Mouse (Mus musculus): ENCODE measurements at regions not wholly inside any gene's neighbourhood (a gene's known extent, or its start where the extent isn't known, plus 50 kb on each side); places are given as distances from the start of the nearest gene placed in this dataset.

DNA sequence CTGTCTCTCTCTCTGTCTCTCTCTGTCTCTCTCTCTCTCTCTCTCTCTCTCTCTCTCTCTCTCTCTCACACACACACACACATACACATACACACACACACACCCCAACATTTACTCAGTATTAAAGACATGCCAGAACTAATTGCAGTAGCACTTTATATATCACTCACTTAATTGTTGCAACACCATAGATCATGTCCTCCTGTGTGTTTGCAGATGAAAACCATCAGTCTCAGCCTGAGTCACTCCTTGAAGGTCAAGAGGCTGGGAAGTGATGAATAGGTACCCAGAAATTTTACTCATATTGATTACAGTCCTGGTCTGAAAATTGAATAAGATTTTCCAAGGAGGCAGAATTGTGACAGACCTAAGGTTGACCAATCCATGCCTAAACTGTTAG, 812.9 kb upstream of the Lrrc6 start:
- no peak for DNase-seq (ENCODE audit: low read depth in 1 of 2, low spot score in 2 of 2)

DNA sequence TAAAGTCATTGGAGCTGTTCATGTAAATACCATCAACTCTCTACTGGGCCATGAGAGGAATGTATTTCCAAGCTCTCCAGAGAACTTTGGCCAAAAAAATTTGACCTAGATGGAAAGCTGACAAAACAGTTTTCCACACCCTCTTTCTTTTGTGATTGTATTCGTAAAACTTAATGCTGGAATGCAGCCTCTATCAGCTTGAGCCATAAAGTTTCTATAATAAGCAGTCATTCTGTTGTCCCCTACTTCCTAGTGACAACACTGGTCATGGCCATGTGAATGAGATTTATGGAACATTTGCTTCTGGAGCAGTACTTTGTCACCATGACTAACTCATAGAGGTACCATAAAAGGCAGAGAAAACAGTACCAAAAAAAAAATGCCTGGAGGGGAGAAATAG, 805.0 kb upstream of the Lrrc6 start:
- DNase-seq (ENCODE audit: low read depth in 1 of 2, low spot score in 2 of 2) = no peak

DNA sequence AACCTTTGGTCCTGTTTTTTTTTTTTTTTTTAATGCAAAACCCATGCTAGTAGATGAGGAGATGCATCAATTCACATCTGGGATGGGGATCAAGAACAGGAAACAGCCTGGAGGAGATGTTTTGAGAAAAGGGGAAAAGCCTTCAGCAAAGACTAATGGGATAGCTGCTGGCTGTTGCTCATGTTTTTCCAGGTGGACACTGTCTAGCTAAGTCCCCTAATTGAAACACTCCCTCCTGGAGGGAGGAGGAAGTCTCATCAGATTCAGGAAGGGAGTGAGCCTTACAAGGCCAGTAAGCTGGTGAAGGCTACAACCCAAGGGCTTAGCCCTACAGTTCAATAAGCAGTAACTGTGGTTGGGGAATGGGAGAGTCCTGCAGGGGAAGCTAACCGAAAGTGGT, 803.1 kb upstream of the Lrrc6 start:
- DNase-seq (ENCODE audit: low read depth in 1 of 2, low spot score in 2 of 2) = no peak

DNA sequence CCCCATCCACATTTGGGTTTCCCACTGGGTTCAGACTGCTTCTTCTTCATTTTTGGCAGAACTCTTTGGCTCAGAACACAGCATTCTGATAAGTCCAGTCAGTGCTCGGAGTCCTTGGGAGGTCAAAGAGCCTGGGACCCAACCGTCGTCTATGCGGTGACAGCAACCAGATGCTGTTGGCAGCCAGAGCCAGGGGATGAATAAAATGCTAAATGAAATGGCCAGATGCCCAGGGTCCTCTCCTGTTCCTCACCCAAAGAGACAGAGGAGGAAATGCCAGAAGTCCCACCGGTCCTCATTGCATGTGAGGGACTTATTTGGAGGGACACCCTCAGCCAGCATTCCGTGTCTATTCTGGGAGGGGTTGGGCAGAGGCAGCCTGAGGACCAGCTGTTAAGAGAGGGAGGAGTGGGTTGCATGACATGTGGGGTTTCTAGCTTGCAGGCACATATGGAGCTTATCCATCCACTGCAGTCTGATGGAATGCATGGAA, 801.2 kb upstream of the Lrrc6 start:
- no peak for DNase-seq (ENCODE audit: low read depth in 1 of 2, low spot score in 2 of 2)

DNA sequence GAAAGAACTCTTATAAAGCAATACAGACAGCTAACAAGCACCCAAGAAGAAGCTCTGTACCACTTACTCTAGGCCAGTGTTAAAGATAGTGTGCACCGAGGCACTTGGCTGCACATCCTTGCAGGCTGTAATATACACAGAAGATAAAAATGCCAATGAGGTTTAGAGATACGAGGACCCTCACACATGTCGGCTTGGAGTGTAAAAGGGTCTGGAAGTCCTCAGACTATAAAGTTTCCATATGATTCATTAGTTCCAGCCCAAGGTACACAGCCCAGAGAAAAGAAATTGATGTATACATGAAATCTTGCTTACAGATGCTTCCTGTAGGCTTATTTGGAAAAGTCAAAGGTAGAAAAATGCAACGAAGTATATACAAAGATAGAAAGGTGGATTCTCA, 800.3 kb upstream of the Lrrc6 start:
- no peak for DNase-seq (ENCODE audit: low read depth in 1 of 2, low spot score in 2 of 2)

DNA sequence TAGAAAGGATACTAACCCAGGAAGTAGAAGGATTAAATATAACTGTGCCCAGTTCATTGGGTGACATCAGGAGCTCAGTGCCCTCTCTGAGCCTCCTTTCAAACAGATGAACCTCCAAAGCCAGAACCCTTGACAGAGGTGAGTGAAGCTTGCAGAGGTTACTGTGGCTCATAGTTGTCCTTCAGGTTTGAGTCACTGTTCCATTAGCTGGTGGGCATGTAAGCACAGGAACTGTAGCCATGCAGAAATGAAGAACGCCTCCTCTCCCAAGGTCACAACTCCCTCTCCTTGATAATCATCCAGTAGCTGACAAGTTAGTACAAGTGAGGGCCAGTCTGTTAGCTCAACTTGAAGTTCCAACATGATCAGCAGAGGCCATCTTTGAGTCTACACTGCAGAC, 794.1 kb upstream of the Lrrc6 start:
- no peak for DNase-seq (ENCODE audit: low read depth in 1 of 2, low spot score in 2 of 2)

DNA sequence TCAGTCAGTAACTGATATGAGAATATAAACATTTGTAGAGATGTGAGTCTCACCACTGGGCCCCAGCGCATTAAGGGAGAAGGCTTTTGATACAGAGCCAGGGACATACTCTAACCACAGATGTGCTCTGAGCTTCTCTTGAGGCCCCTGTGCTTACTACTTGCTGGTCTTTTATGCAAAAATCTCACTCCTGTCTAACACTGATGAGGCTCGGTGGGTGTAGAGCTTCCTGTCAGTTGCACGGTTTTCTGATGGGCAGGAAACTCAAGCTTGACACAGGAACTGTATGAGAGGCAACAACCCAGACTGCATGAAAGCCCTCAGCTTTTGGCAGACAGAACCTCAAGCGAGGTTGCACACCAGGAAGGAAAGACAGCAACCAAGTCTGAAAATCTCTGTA, 789.0 kb upstream of the Lrrc6 start:
- DNase-seq (ENCODE audit: low read depth in 1 of 2, low spot score in 2 of 2) = no peak

DNA sequence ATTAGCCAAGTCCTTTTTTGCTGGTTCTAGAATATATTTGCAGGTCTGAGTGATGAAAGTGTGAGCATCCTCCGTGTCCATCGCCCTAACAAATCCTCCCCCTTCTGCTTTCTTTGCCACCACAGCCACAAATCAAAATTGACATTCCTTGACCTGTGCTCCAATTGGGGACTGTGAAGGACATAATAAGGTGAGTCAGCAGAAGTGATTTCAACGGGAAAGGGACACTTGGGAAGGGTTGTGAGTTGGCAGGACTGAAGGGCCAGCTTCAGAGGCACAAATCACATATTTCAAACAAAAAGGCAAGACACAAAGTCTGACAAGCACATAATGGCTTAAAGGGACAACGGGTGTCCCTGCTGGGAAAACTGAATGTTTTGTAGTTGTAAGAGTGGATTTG, 784.2 kb upstream of the Lrrc6 start:
- DNase-seq (ENCODE audit: low read depth in 1 of 2, low spot score in 2 of 2) = no peak

DNA sequence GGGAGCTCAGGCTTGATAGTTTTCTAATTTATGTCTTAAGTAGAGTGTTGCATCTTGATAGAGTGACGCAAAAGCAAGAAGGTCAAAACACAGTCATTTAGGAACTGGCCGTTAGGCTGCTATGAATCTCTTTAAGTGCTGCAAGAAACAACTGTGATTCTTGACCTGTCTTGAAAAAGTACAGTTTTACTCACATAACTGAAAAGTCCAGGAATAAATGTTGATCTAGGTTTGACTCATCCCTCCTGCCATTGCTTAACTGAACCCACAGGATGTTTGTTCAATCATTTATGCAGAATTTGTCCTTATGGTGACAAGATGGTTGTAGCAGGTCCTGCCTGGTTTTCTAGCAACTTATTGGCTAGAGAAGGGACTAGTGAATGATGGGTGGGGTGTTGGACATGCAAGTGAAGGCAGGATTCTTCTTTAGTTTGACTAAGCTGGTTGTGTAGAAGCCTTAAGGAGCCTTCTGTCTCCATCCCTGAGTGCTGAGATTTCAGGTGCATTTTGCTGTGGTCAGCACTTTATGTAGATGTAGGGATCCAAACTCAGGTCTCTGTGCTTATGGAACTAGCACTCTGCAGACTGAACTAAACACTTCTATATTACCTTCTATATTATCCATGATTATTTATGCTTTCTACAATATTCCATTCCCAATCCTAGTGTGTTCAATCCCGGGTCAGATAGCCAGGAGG, 782.7 kb upstream of the Lrrc6 start:
- no peak for DNase-seq (ENCODE audit: low read depth in 1 of 2, low spot score in 2 of 2)

DNA sequence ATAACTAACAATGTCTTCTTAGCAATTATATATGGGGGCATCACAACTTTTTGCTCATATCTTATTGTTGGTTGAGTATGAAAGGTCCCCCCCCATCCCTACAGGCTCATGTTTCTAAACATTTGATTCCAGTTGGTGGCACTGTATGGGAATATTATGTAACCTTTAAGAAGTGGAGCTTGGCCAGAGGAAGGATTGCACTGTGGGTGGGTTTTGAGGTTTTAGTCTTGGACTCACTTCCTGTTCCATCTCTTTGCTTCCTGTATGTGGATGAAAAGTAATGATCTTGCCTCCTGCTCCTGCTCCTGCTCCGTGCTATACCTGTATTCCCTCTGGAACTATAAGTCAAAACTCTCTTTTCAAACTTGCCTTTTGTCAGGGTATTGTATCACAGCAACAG, 778.2 kb upstream of the Lrrc6 start:
- DNase-seq (ENCODE audit: low read depth in 1 of 2, low spot score in 2 of 2) = no peak

DNA sequence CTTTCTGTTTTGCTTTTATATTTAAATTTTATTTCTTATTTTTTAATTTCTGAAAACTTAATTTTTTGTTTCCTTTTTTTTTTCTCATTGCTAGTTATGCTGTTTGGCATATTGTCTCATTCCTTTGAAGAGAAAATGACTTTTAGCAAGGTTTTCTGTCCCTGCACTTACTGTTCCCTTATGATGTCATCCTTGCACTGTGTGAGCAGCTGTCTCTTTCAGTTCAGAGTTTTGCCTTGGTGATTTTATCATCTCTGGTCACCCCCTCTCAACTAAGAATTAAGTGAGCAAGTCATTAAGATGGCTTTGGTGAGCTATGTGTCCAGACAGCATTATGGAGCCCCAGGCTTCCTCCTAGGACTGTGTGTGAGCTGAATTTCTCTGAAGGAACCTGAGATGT, 774.3 kb upstream of the Lrrc6 start:
- no peak for DNase-seq (ENCODE audit: low read depth in 1 of 2, low spot score in 2 of 2)

DNA sequence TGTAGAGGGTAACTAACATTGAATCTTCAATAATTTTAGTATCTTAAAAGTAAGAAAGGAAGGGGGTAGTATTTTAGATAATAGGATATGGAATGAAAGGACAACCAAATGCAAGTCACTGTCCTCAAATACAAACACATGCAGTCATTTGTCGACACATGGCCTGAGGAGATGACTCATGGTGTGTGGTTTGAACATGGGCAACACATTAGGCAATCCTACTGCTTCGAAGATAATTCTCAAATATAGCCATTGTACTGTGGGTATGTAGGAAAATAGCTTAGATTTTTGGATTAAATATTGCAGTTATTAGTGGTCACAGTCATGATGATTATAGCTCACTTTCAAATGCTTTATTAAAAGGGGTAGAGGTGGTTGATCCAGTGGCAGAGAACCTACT, 771.7 kb upstream of the Lrrc6 start:
- DNase-seq (ENCODE audit: low read depth in 1 of 2, low spot score in 2 of 2) = no peak

DNA sequence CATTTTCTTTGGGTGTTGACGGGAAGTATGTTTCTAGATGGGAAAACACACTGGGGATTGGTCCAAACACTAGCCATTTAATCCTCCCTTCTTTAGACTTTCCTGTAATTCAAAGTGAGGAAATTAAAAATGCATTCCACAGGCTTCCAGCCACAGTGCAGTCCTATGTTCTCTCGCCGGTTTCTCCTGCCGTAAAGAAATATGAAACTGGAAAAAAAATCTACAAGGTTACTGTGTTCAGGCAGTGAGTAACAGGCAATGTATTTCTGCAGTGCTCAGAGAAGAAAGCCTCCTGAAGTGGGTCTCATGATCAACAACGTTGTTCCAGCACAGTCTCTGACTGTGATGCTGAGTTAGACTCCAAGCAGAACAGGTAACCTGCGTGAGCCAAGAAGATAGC, 763.0 kb upstream of the Lrrc6 start:
- DNase-seq (ENCODE audit: low read depth in 1 of 2, low spot score in 2 of 2) = no peak

DNA sequence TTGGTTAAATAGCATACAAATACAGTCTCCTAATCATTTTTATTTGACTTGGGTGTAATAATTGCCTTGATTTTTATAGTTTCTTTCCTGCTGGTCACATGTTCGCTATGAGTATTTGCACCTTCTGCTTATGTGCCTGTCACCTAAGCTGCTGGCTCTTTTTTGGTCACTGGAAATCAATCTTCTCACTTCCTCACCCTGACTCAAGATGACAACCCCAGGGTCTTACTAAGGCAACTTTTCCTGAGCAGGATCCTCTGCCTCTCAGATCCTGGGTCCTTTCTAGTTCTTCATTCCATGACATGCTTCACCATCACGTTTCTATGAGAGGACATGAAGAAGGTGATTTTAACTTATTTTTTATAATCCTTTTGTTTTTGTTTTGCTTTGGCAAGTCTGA, 762.6 kb upstream of the Lrrc6 start:
- DNase-seq (ENCODE audit: low read depth in 1 of 2, low spot score in 2 of 2) = no peak

DNA sequence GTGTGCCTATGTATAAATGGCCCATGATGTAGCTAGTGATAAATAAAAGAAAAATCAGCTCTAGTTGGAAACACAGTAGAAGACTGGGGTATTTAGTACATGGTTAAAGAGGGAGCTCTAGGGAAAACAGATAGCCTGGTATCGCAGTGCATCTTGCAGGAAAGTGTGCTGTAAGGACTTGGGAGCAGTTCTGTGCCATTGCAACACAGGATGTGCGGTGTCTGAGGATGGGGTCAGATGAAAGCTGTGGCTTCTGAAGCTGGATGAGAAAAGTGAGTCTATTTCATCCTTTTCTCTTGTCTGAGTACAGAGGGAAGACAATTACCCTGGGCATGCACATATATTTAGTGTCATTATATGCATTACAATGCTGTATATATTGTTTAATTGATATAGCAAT, 761.6 kb upstream of the Lrrc6 start:
- DNase-seq (ENCODE audit: low read depth in 1 of 2, low spot score in 2 of 2) = no peak

DNA sequence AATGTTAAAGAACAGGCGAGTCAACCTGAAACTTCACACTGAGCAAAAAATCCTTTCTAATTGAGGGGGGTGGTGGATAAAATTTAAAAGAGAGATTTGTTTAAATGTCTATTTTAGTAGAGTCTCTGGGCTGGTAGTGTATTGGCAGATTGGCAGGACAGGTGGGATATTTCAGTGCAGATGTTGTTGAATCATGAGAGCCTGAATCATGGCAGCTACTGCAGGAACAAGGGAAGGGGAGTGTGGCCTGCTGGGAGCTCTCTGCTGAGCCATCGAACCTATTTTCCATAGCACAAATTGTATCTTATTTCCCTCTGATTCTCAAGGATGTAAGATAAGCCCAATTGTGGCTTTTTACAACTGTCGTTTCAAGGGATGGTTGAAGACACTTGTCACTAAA, 760.0 kb upstream of the Lrrc6 start:
- no peak for DNase-seq (ENCODE audit: low read depth in 1 of 2, low spot score in 2 of 2)

DNA sequence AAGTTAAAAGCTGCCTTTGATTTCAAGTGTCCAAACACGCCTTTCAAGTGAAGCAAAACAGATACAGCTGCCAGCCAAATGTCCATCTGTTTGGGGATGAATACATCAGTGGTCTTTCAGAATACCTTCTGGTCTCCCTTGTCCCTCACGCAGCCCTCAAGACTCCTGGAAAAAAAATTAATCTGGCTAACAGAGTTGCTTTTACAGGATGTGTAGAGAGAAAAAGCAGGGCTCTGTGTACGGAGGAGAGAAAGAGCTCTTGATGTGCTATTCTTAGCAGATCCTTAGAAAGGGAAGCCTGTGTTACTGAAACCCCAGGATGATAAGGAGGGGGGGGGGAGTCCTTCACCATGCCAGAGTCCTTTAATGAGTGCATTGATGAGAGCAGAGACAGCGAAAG, 748.4 kb upstream of the Lrrc6 start:
- DNase-seq (ENCODE audit: low read depth in 1 of 2, low spot score in 2 of 2) = no peak

DNA sequence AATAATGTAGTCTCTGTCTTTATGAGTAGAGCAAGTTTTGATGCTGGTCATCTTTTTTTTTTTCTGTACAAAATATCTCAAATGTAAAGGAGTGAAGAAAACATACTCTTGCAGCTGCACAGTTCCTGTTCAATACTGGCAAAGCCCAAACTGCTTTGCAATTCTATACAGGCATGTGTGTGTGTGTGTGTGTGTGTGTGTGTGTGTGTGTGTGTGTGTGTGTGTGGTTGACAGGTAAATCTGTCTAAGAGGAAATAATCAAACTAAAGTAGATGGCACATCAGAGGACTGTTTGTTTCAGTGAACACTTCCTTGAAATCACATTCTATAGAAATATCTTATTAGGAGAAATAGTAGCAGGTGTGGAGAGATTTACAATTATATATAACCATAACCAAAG, 747.8 kb upstream of the Lrrc6 start:
- no peak for DNase-seq (ENCODE audit: low read depth in 1 of 2, low spot score in 2 of 2)

DNA sequence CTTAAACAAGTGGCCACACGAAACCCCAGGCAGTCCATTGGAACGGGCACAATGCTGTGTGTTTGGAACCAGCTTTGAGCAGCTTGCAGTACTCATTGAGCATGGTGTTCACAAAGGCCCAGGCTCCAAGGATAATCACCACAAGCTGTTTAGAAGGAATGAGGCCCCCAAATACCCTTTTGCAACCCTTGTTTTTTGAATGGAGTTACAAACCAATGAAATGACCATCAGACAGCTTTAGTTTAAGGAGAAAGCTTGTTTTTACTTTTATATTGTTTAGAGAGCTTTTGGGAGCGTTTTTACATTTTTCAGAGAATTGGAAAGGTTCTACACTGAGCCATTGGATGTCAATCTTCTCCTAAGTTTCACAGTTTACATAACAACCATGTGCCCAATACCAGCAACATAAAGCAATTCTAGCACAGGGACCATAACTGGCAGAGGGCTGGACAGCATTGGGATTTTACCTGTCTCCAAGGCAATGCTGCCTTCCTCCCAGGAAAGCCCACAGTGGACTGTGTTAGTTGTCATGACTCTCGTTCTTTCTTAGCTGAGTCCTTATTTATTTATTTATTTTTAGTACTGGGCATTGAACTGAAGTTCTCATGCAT, 745.1 kb upstream of the Lrrc6 start:
- DNase-seq (ENCODE audit: low read depth in 1 of 2, low spot score in 2 of 2) = no peak

DNA sequence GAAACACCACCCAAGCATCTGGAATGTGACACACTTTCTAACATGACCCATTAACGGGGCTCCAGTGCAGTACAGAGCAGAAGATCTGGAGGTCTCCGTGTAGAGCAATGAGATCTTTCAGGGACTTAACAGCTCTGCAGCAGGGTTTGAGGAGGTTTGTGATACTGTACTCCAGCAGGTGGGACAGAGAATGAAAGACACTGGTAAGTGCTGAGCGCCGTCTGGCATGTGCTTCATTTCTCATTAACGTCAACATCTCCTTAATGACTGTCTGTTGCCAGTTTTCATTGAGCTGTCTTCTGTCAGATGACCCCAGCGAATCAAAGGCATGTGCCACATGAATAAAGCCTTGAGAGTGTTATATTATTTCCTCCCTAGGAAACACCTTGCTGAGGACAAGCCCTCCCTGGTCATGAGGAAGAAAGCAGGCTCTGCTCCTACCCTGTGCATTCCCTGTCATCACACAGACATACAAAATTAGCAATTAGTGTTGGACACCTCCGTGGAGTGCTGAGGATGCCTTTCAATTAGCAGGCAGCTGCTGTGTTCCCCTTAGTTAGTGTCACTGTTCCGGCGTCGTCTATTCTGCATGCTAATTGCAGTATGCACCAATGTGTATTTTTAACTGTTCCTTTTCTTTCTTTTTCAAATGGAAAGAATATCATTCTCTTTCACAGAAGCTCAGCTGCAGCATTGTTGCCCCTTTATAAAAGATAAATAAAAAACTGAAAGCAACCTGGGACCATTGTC, 744.4 kb upstream of the Lrrc6 start:
- no peak for DNase-seq (ENCODE audit: low read depth in 1 of 2, low spot score in 2 of 2)

DNA sequence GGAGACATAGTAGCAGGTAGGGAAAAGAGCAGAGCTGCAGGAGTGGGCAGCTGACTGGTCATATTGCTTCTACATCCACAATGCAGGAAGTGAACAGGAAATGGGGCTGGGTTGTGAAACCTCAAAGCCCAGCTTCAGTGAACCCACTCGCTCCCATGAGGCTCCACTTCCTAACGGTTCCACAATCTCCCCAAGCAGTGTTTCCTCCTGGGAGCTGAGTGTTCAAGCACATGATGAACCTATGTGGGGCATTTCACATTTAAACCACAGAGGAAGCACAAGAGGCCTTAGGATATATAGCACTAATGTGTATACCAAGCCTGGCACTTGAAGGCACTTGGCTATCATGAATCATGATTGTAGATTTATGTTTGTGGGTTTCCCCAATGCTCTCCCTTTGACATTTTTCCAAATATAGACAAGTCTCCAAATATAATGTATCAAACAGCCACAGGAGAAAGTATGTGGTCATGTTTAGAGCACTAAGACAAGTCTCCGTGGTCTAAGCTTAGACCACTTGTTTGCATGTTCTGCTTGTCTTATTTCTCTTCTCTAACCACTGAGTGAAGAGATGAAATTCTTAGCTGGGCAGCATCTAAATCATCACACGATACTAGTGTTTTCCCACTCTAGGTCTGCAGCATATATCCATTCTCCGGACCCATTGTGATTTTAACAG, 734.5 kb upstream of the Lrrc6 start:
- no peak for DNase-seq (ENCODE audit: low read depth in 1 of 2, low spot score in 2 of 2)

DNA sequence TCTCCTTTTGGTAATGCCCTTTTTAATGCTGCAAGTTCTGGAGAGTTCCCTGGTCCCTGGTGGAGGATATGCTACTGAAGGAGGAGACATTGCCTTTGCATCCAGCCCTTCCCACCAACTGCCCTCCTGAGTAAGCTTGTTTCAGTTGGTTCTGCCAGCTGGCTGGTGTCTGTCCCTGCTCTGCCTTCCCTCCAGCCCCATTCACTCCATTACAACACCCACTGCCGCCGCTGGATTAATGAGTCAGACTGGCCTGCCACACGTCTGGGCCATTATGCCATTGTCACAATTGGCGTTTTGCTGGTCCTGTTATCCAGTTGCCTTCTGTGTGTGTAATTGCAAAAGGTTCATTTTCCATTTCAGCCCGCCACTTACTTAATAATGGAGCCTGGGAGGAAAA, 728.6 kb upstream of the Lrrc6 start:
- no peak for DNase-seq (ENCODE audit: low read depth in 1 of 2, low spot score in 2 of 2)
